Mouse (Mus musculus): ENCODE results near the gene Gm4631.
"Not testable (repeated sequence)": the region's sequence is repeated elsewhere in the genome, so short reads cannot be mapped to it uniquely, and the experiment has no call there.

Gene Gm4631

GRCm38 (mm10) chr2:175338097-175338496 lies at the start of gene Gm4631:
TSS of gene Gm4631 (minus strand) at chr2:175338197.
- DNase-seq (ENCODE audit: extremely low read depth, insufficient read length, low spot score) = not testable (repeated sequence)

- not testable (repeated sequence) for DNase-seq (ENCODE audit: extremely low read depth, insufficient read length, low spot score)
Observed at GRCm38 (mm10) chr2:175372136-175372535, 34.1 kb upstream of the Gm4631 start, which contains the start of gene Zfp968. TSS of gene Zfp968 (plus strand) at chr2:175372436.

- DNase-seq (ENCODE audit: extremely low read depth, insufficient read length, low spot score) = not testable (repeated sequence)
Observed at GRCm38 (mm10) chr2:175274825-175275224, 63.2 kb downstream of the Gm4631 start, which contains the start of gene Gm14440. TSS of gene Gm14440 (plus strand) at chr2:175275125.
